Mouse (Mus musculus) CH12F3 (cell line): ENCODE results near the gene Poglut1.
"Not testable (repeated sequence)": the region's sequence is repeated elsewhere in the genome, so short reads cannot be mapped to it uniquely, and the experiment has no call there.

ENCODE experiments used
- in situ Hi-C: fragments of 300-500 bp; cut with MboI; formaldehyde crosslinking; loops from 2 replicates; pipeline ENCODE4 v1.14.3; 2020; ENCODE audit warnings: low sequenced_read_pairs

Poglut1 gene

GRCm38 (mm10) chr16:38538716-38539380 is 11.2 kb downstream of the Poglut1 start:
- in situ Hi-C loops = no loop called here

GRCm38 (mm10) chr16:38536544-38537146 is 13.4 kb downstream of the Poglut1 start:
- in situ Hi-C loops = no loop called here

- in situ Hi-C loops = no loop called here
Observed at GRCm38 (mm10) chr16:38526264-38526663, 23.8 kb downstream of the Poglut1 start.

GRCm38 (mm10) chr16:38522129-38523084 is 27.7 kb downstream of the Poglut1 start, which contains the start of gene Timmdc1:
Gene Timmdc1, minus strand, starts transcription at chr16:38522663.
- in situ Hi-C loops = no loop called here

- in situ Hi-C loops = no loop called here
Observed at GRCm38 (mm10) chr16:38521211-38521987, 28.7 kb downstream of the Poglut1 start.

GRCm38 (mm10) chr16:38519140-38519539 is 30.9 kb downstream of the Poglut1 start:
- in situ Hi-C loops = no loop called here

- in situ Hi-C loops = no loop called here
Observed at GRCm38 (mm10) chr16:38510846-38511245, 39.2 kb downstream of the Poglut1 start.

- in situ Hi-C loops = no loop called here
Observed at GRCm38 (mm10) chr16:38506041-38506634, 43.9 kb downstream of the Poglut1 start.

- in situ Hi-C loops = no loop called here
Observed at GRCm38 (mm10) chr16:38503528-38503927, 46.5 kb downstream of the Poglut1 start.

- in situ Hi-C loops = no loop called here
Observed at GRCm38 (mm10) chr16:38502469-38502868, 47.6 kb downstream of the Poglut1 start.

GRCm38 (mm10) chr16:38496604-38497140 is 53.4 kb downstream of the Poglut1 start:
- in situ Hi-C loops = loop anchor here (10.0 kb wide), 1 partner anchor 152 kb away; the partner anchor contains the start of genes Cox17, Gm21987 and Maats1

- in situ Hi-C loops = loop anchor here (10.0 kb wide), 1 partner anchor 149 kb away; the partner anchor contains the start of genes Cox17, Gm21987 and Maats1
Observed at GRCm38 (mm10) chr16:38493890-38494289, 56.2 kb downstream of the Poglut1 start.

- in situ Hi-C loops = loop anchor here (10.0 kb wide), 1 partner anchor 148 kb away; the partner anchor contains the start of genes Cox17, Gm21987 and Maats1
Observed at GRCm38 (mm10) chr16:38492551-38492950, 57.5 kb downstream of the Poglut1 start.

- in situ Hi-C loops = no loop called here
Observed at GRCm38 (mm10) chr16:38483582-38484309, 66.3 kb downstream of the Poglut1 start.

- in situ Hi-C loops = no loop called here
Observed at GRCm38 (mm10) chr16:38482780-38483562, 67.1 kb downstream of the Poglut1 start.

GRCm38 (mm10) chr16:38481327-38481726 is 68.7 kb downstream of the Poglut1 start:
- in situ Hi-C loops = no loop called here

GRCm38 (mm10) chr16:38478296-38478695 is 71.8 kb downstream of the Poglut1 start:
- in situ Hi-C loops = no loop called here

GRCm38 (mm10) chr16:38477241-38477608 is 72.8 kb downstream of the Poglut1 start:
- in situ Hi-C loops = not testable (repeated sequence)
